Mouse (Mus musculus) lung, adult 2 months (tissue): ENCODE measurements around the gene Zswim9.

Experiments used
- CTCF ChIP-seq: fragments of 200-500 bp; IDR thresholded peaks from 2 replicates; pipeline ENCODE4 v1.5.1; 2011; ENCODE audit warnings: mild to moderate bottlenecking, low read length, control low read depth; ENCODE audit not compliant: insufficient read depth
- POLR2A ChIP-seq: fragments of 200-500 bp; IDR thresholded peaks from 2 replicates; pipeline ENCODE4 v1.6.1; 2011; ENCODE audit warnings: low read depth, mild to moderate bottlenecking, control low read depth, low read length, borderline replicate concordance; ENCODE audit errors: extremely low read depth

DNA sequence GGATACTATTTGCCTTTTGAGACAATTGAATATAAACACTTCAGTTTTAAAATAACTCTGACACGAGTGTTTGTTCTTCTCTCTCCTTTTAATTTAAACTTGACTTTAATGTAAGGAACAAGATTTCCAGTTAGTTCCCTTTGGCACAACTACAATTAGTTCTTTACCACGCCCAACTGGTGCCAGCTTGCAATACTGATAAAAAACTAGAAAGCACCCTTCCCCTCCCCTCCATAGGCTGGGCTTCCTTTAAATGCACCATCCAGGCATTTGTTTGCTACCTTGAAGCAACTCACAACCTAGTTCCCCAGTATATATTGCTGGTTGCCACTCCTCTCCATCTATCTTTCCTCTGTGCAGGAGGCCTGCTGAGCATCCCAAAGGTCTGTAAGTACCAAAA is 45.8 kb upstream of the Zswim9 start, which contains the start of gene Pla2g4c:
- no peak for TF ChIP-seq CTCF
- TF ChIP-seq POLR2A: no peak
